Mouse (Mus musculus) gastrocnemius, postnatal 10 days (tissue): ENCODE data around the gene Il20ra. TPM values are rescaled to one million over a fixed set of nuclear protein-coding genes. Genes with fewer than 3 reads are reported as not detected.

ENCODE experiments used
- DNase-seq: peaks from one replicate; pipeline ENCODE4 v3.0.0; 2021; ENCODE audit warnings: mixed read lengths
- total RNA-seq, 2 experiments: library from RNA; stranded (reverse); gene quantifications; 2 replicates each; pipeline ENCODE4 v1.2.3; 2021

Gene Il20ra
- total RNA-seq, 2 experiments from 2014 or later = not detected

GRCm38 (mm10) chr10:19765459-19765858 lies 53.1 kb downstream of the Il20ra start:
- DNase-seq = no peak

- DNase-seq = no peak
Measured at GRCm38 (mm10) chr10:19779092-19779491, 66.7 kb downstream of the Il20ra start.

GRCm38 (mm10) chr10:19781365-19781764 lies 69.0 kb downstream of the Il20ra start:
- peak; percentile 29 for DNase-seq

GRCm38 (mm10) chr10:19794996-19795395 lies 82.6 kb downstream of the Il20ra start:
- DNase-seq = no peak

GRCm38 (mm10) chr10:19802958-19803357 lies 90.6 kb downstream of the Il20ra start:
- DNase-seq = no peak

- DNase-seq = no peak
Measured at GRCm38 (mm10) chr10:19804763-19805162, 92.4 kb downstream of the Il20ra start.

Other genes starting within 250 kb of the Il20ra start
- gene Ifngr1, start 120.6 kb upstream of the Il20ra start, total RNA-seq = 10 to 100 TPM; 31.6 to 34.7 TPM
- not detected for gene Il22ra2, start 90.6 kb upstream of the Il20ra start, total RNA-seq
- not detected for gene Slc35d3, start 138.9 kb downstream of the Il20ra start, total RNA-seq
- gene Pex7, start 195.1 kb downstream of the Il20ra start, total RNA-seq = 10 to 100 TPM; 13.6 to 13.9 TPM
- 10 to 100 TPM in 1 of 2 experiments, 1 to 10 TPM in 1; 9.5 to 10.3 TPM for gene Map3k5, start 221.9 kb downstream of the Il20ra start, total RNA-seq